Mouse (Mus musculus) MEL-GATA-1-ER (cell line): ENCODE results near the gene Mrpl42.

Experiments
- DNase-seq: peaks from one replicate; pipeline ENCODE4 v3.0.0-alpha.2; 2012; ENCODE audit warnings: low read depth; ENCODE audit errors: extremely low read depth

Mrpl42 gene

DNA sequence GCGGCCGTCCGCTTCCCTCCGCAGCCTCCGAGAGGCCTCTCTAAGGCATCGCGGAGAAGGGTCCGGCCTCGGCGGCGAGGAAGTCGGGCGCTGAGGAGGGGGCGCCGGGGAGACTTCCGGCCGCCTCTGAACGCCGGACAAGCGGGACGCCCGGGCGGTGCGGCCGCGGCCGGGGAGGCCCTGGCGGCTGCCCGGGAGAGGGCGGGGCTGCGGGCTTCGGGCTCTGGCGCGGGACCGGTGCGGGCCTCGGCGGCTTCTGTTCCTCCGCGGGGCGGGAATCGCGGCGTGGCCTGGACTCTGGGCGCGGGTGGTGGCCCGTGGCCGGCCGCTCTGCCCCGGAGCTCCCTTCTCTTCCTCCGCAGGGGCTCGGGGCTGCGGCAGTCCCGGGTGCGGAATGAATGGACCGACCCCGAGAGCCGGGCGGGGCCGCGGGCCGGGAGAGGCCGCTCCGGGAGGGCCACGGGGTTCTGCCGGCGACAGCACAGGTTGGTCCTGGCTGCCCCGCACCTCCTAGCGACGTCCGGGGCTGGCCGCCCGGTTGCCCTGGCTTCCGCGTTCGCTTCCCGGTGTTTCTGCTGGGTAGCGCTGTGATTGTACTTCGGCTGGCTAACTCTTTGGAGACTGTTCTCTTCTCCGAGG lies 13.7 kb upstream of the Mrpl42 start:
- no peak for DNase-seq

DNA sequence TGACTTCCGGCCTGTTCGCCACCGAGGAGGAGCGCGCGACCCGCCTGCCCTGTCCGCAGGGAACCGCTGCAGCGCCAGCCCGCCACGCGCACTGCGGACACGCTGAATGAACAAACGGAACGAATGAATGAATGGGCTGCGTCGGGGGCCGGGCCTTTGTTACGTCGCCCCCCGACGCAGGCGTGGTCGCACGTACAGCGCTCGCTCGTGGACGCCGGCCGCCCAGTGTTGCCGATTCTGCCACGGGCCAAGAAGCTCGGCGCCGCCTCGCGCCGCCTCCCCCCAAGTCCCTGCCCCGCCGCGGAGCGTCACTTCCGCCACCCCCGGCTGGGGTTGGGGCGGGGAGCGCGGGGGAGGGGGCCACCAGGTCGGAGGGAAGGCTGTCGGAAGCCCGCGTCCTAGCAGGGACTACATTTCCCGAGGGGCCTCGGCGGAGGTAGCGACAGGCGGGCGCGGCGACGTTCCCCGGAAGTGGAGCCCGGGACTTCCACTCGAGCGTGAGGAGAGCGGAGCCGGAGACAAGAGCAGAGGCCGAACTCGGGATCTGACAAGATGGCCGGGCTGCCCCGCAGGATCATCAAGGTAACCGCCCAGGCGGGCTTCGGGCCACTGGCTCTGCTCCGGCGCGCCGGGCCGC lies 13.0 kb upstream of the Mrpl42 start, which contains the start of gene Ube2n:
Gene Ube2n, plus strand, starts transcription at position 490 of the 637 bp plus-strand sequence.
- DNase-seq = peak; percentile 87

DNA sequence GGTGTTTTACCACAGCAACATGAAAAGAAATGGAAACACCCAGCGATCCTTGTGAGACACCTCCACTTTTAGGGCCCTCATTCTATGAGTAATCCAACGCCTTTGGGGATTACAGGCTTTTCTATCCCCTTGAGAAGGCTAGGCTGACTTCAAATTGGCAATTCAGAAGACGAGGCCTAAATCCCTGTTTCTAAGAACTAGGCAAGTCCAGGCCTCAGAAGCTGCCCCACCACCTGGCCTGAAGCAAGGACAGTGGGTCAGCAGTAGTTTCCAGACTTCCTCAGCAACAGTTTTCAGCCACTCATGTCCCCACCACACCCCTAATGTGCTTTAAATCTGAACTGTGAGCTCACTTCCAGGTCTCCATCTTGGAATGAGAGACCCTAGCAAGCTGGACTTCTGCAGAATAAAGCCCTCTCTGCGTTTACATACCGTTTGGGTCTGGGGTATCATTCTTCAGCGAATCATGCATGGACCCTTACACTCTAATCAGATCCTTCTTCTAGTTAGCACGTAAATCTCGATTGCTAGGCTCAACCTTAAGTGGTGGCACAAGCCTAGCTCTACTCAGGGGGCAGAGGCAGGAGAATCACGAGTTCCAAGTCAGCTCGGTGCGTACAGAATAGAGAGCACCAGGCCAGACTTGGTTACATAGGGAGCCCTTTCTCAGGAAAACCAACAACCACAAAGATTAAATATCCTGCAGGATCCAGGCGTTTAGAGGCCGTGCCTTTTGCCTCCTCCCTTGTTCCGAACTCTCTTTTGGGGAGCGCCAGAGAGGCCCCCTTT lies 12.2 kb upstream of the Mrpl42 start:
- DNase-seq = no peak

DNA sequence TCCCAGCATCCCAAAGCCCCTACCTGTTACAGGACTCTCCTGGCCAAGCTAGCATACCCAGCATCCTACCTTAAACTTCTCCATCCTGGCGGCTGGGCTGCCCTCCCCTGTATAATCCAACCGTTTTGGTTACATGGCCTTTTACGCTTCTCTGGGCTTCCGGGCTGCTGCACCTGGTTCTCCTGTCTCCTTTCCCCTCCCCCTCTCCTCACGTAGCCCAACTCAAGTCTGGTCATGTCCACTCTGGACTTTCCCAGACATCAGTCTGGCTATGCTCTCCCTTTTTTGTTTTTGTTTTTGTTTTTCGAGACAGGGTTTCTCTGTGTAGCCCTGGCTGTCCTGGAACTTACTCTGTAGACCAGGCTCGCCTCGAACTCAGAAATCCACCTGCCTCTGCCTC lies 10.9 kb upstream of the Mrpl42 start:
- no peak for DNase-seq

DNA sequence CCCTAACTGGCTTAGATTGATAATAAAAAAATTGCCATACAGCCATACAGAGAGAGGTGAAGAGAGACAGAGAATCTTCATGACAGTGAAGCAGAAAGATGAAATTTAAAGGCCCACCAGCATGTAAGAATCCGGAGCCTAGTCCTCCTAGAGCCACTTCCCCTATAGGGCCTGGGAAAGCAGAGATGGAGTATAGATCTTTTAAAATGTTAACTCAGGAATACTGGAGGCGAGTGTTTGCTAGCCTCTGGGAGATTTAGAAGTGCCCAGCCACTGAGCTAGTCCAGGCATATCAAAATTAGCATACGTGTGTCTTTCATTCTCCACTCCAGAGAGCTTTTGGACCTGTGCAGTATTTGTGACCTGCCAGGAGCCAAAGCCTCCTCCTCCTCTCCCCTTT lies 7.5 kb upstream of the Mrpl42 start:
- no peak for DNase-seq

DNA sequence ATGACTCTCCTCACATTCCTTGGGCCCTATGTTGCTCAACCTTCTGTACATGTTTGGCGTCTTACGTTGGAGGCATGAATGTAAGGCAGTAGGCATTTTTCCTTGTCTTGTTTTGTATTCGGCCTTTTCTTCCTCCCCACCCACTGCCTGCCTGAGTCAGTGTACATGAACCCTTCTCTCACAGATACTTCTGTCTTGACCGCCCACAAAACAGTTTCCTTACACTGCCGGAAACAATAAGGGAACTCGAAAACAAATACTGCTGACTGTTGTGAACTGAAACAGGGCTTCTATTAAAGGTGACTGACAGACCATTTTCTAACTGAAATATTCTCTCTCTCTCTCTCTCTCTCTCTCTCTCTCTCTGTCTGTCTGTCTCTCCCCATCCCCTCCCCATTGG lies 7.1 kb upstream of the Mrpl42 start:
- no peak for DNase-seq

DNA sequence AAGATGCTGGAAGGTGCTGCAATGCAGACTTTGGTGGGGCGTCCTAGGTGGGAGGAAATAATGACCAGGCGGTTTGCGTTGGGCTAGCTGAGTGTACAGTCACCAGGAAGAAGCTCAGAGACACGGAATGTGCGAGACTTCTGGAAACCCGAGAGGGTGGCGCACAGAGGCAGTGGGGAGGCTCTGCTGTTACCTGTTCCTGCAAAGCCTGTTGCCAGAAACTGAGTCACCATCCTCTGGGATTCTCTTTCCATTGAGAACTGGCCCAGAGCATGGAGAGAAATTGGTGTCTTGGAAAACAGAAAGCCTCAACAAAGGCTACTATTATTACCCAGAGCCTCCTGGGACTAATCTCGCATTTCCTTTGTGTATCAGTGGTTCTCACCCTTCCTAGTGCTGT lies 6.4 kb upstream of the Mrpl42 start:
- no peak for DNase-seq

DNA sequence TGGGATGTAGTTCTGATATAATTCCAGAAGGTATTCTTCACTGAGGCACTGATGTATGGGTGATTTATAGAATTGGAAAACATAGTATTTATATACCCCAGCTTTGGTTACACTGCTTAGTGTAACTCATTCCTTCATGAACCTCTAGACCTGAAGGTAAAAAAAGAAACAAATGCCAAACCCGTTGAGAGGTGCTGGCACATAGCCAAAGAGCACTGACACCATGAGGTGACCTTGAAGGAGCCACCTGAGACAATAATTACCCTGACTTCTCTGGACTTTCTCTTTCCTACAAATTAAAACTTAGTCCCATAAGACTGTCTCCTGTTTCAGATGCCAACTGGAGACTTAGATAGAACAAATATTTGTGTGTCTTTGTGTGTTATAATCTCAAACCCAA lies 2.6 kb upstream of the Mrpl42 start:
- DNase-seq = no peak

DNA sequence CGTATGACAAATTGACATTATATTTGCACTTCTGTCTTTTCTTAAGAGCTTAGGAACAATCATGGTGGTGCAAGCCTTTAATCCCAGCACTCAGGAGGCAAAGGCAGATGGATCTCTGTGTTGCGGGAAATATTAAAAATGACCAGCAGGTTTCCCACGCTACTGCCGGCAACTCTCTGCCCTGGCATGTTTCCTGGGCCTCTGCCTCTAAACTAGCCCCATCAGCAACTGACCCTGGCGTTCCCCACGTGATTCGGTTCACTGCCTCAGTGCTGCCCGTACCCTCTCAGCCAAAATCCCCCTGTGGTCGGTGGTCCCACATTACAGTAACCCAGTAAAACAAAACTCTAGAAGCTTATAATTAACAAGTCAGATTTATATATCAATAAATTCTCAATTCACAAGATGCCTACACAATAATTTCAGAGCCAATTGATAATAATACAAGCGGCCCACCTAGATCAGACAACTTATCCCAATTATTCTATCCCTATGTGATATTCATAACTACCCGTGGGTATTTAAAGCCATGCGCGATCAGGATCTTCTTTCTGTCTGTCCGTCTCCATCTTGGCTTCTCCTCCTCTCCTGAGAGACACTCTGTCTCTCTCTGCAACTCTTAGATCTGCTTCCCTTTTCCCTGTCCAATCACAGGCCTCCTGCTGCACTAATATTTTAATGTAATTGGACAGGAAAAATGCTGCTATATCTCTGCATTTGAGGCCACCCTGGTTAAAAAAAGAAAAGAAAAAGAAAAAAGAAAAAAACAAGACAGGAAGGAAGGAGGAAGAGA lies 1.9 kb upstream of the Mrpl42 start:
- no peak for DNase-seq

DNA sequence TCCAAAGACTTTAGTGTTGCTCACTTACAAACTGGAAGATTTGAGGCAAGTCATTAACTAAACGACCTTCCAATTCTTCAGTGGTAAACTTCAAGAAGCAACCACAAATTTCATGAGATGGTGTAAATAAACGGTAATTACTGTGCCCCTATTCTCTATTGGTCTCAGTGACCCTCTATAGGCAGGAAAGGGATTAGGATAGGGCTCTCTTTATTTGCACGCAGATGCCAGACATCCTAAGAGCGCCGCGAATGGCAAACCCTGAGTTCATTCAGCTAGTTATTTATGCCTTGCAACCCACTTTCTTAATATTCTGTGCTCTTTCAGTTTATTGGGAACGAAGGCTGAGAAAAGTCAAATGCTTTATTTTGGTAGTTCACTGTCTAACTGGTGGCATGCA lies 707 bp downstream of the Mrpl42 start:
- no peak for DNase-seq

DNA sequence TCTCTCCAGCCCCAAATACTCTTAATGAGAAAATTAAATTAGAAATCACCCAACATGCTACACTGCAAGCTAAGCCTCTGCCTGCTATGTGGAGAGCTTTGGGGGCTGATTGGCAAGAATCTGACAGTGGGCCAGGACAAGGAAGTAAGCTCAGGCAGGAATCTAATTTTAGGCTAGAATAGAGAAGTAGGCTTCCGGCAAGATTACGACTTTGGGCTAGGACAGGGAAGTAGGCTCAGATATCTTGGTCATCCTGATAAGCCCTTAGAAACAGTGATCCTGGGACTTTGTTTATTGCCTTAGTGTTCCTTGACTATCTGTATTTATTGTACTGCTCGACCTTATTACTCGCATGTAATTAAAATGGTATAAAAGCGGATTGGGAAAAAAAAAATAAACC lies 7.5 kb downstream of the Mrpl42 start:
- DNase-seq = peak; percentile 76

DNA sequence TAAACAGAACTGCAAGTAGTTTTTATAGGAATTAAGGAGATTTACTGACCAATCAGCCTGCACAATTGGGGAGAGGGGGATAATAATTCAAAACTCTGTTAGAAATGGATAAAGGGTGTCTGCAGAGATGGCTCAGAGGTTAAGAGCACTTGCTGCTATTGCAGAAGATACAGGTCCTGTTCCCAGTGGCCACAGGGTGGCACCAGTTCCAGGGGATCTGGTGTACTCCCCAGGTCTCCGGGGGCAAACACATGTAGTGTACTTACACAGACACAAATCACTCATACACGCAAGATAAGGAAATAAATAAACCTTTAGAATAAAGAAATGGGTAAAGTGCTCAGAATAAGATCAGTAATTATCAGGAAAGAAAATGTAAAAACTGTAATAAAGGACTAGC lies 12.1 kb downstream of the Mrpl42 start:
- DNase-seq = no peak

DNA sequence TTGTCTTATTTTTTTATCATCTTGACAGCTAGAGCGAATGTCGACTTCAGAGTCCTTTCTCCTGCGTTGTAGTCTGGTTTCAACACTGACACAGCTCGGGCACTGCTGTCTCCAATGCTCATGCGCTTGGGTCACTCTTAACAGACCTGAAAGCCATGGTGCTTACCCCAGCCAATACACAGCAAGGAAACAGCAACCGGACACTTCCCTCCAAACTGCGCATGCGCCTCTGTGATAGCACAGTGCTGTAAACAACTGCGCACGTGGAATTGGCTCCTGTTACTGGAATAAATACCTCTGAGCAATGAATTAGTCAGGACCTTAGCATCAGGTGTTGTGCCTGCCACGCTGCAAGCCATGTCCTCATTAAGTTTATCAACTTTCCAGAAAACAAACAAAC lies 24.2 kb downstream of the Mrpl42 start:
- DNase-seq = no peak

DNA sequence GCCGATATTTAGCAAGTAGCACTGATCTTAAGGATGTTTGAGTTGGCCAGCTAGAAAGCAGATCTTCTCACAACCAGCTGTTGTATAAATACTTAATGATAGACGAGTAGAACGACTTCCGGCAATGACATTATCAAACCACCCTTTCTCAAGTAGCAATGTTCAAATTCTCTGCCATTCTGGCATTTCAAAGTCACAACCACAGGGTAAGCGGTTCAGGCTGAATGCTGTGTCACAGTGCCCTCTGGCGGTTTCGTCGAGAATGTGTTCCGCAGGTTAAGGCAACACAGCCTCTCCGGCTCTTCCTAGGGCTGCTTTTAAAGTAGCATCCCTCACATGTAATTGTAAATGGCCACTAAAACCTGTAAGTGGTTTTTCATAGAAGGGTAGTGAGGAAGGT lies 25.8 kb downstream of the Mrpl42 start:
- peak; percentile 58 for DNase-seq

DNA sequence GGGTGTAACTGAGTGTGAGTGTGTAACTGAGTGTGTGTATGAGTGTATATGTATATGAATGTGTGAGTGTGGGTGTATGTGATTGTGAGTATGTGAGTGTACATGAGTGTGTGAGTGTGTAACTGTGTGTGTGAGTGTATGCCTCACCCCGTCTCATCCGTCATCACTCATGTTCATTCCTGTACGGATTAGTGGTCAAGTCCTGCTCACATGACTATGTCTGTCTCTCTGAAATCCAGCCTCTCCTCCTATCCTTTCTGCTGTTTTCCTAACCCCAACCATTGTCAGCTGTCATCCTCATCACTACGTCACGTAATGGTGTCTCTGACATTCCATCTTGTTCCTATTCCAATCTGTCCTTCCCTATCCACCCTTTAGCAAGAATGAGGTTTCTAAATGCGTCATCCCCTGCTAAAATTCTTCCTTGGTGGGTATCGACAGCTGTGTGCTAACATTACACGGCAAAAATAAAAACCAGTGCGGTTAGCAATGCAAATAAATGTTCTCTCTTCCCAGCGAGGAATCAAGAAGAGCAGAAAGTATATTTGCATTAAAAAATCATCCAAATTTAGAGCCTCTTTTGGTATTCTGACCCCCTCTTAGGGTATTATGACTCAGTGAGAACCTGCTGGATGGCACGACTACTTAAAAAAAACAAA lies 29.7 kb downstream of the Mrpl42 start:
- DNase-seq = no peak

DNA sequence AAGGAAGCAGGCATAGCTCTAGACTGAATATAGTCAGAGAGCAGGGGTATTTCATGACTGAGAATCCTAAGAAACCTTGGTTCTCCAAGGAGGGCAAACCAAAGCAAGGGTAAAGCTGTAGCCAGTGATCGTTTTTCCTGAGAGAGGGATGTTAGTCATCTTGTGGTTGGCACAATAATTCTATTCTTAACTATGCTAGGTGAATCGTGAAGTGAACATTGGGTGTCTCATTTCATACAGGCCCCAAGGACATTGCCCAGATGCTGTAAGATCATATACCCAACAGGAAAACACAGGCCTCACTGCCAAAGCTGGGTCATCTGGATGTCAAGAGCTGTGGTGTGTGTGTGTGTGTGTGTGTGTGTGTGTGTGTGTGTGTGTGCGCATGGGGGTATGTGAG lies 30.6 kb downstream of the Mrpl42 start:
- no peak for DNase-seq

DNA sequence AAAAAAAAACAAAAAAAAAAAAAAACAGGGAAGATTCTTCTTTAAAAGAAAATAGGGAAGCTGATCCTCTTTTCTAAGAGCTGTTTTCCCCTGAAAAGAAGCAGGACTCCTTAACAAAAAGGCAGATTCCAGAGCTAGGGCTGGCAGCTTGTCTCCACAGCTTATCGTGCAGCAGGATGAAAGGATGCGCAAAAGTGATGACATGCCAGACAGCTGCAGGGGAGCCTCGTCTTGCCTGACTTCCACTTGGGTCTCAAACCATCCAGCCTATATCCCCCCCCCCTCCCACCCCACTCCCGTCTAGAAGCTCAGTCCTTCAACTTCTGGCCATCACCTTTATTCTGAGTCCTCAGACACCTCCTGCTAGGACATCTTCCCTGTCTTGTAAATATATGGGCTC lies 32.8 kb downstream of the Mrpl42 start:
- no peak for DNase-seq

DNA sequence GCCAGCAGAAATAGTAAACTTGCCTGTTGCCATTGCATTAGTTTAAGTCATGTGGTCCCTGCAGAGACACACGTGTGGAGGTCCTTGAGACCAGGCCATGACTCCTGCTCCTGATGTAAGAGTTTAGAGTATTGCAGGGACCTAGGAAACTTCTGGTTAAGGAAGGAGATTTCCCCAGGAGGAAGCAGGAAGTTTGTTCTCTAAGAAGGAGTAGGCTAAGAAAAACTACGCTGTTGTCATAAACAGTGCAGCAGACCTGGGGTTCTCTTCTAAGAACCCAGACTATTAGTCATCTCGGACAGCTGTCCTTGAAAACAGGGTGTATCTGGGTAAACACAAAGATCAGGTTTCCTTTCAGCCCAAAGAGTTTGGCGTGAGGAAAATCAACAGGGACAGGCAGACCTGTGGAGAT lies 36.2 kb downstream of the Mrpl42 start:
- DNase-seq = no peak

DNA sequence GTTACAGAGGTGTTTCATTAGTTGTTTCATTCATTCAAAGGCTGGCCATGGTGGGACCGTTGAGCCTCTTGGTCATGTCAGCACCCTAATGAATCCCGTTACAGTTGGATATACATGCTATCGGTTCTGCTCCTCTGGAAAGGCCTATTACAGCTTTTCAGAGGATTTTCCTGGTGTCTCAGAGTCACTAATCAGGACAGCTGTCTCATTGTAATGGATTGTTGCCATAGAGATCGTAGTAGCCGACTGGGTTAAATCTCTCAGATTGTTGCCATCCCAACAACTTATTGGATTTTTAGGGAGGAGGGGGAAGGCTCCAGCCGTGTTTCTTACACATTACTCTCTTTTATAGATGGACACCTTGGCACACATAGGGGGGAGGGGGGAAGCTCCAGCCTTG lies 37.2 kb downstream of the Mrpl42 start:
- no peak for DNase-seq

DNA sequence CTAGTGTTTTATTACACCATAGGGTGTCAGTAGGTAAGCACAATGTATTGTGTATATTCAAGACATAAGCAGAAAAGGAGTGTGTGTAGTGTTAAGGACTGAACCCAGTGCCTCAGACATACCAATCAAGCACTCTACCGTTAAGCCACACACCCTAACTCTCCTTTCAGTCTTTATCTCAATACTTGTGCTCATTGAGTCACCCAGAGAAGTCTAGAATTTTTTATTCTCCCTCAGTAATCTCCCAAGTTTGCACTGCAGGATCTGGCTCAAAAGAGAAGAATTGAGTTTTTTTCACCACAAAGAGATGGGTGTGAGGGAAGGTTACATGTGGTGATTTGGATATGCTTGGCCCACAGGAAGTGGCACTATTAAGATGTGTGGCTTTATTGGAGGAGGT lies 39.5 kb downstream of the Mrpl42 start:
- DNase-seq = no peak

DNA sequence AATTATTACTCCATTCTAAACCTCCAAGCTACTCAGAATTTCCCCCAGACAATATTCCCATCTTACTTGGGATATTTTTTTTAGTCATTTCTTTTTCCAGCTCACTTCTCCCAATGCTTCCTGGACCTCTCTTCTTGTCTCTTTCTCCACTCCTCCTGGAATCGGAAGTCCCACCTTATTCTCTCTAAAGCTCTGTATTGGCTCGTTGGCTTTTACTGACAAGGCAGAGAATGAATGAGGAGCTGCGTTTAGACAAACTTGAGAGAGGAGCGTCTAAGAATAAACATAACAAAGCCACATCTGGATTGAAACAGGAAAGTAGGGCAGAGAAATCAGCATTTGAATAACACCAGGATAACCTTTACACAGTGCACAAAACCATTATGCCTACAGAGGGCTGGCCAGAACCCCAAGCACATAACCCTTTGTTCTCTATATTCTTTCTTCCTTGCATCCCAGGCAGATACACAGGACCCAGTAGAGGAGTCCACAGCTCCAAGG lies 40.6 kb downstream of the Mrpl42 start:
- DNase-seq = no peak
